Mouse (Mus musculus): Measurements from ENCODE around the gene D11Wsu47e. TPM values are rescaled to one million over a fixed set of nuclear protein-coding genes. Genes with fewer than 3 reads are reported as not detected.

D11Wsu47e gene
- total RNA-seq, 1 experiment = 38.5 TPM

- in situ Hi-C loops (cut with MboI; ENCODE audit: low sequenced_read_pairs in 2 of 2, unreplicated experiment in 2 of 2) = no loop called here
Observed at GRCm38 (mm10) chr11:113736848-113737552, 52.8 kb downstream of the D11Wsu47e start.

GRCm38 (mm10) chr11:113737553-113737854 is 53.3 kb downstream of the D11Wsu47e start:
- in situ Hi-C loops (cut with MboI; ENCODE audit: low sequenced_read_pairs in 2 of 2, unreplicated experiment in 2 of 2) = no loop called here
- Histone ChIP-seq H3K4me1 (ENCODE audit: control insufficient read depth in 2 of 2, insufficient read depth in 2 of 2, low read length in 2 of 2, poor library complexity in 1 of 2) (peaks cover 8 to 26% of the 10 kb centered on the region in 2 experiments; a peak in 3 of 4 replicates), H3K27ac (ENCODE audit: insufficient read depth, low read depth, low read length, poor library complexity, severe bottlenecking) (no peak overlapping the region), H3K9ac (ENCODE audit: insufficient read depth, low read depth, low read length, poor library complexity, severe bottlenecking) (no peak overlapping the region), H3K9me3 (ENCODE audit: control insufficient read depth, insufficient read depth, low read depth, low read length) (no peaks in the 10 kb centered on the region), H3K36me3 (ENCODE audit: control insufficient read depth, insufficient read depth, low read length, poor library complexity, severe bottlenecking) (no peaks in the 10 kb centered on the region; the same call in 1 of the 2 replicates), H3K4me3 (ENCODE audit: insufficient read depth in 1 of 2, low read depth in 1 of 2, low read length in 2 of 2, poor library complexity in 1 of 2, severe bottlenecking in 1 of 2) (no peak overlapping the region)
- DNase-seq (ENCODE audit: low read depth, low spot score) = no peak
- TF ChIP-seq HCFC1 (IDR thresholded peaks at IDR 0.05; ENCODE audit: borderline replicate concordance, insufficient read depth, low read length) = no peak
- TF ChIP-seq ZNF384 (IDR thresholded peaks at IDR 0.05; ENCODE audit: low read depth, low read length) = no peak
- TF ChIP-seq ZC3H11A (IDR thresholded peaks at IDR 0.05; ENCODE audit: borderline replicate concordance, low read depth, low read length) = no peak
- TF ChIP-seq MAFK (IDR thresholded peaks at IDR 0.05; ENCODE audit: insufficient read depth, low read depth, low read length) = no peak
- no peak for TF ChIP-seq CHD2 (IDR thresholded peaks at IDR 0.05; ENCODE audit: low read depth, low read length)

More at GRCm38 (mm10) chr11:113736848-113737552, 52.8 kb downstream of the D11Wsu47e start:
- Histone ChIP-seq H3K4me3 (ENCODE audit: insufficient read depth in 1 of 2, low read depth in 1 of 2, low read length in 2 of 2, poor library complexity in 1 of 2, severe bottlenecking in 1 of 2) (no peak overlapping the region), H3K9ac (ENCODE audit: insufficient read depth, low read depth, low read length, poor library complexity, severe bottlenecking) (no peak overlapping the region), H3K4me1 (ENCODE audit: control insufficient read depth in 2 of 2, insufficient read depth in 2 of 2, low read length in 2 of 2, poor library complexity in 1 of 2) (peaks cover 8 to 24% of the 10 kb centered on the region in 2 experiments; a peak in 3 of 4 replicates), H3K36me3 (ENCODE audit: control insufficient read depth, insufficient read depth, low read length, poor library complexity, severe bottlenecking) (no peaks in the 10 kb centered on the region; the same call in 1 of the 2 replicates), H3K27ac (ENCODE audit: insufficient read depth, low read depth, low read length, poor library complexity, severe bottlenecking) (no peak overlapping the region), H3K9me3 (ENCODE audit: control insufficient read depth, insufficient read depth, low read depth, low read length) (no peaks in the 10 kb centered on the region)
- no peak for DNase-seq (ENCODE audit: low read depth, low spot score)
- TF ChIP-seq HCFC1 (IDR thresholded peaks at IDR 0.05; ENCODE audit: borderline replicate concordance, insufficient read depth, low read length) (no peak), CHD2 (IDR thresholded peaks at IDR 0.05; ENCODE audit: low read depth, low read length) (no peak), ZC3H11A (IDR thresholded peaks at IDR 0.05; ENCODE audit: borderline replicate concordance, low read depth, low read length) (no peak), ZNF384 (IDR thresholded peaks at IDR 0.05; ENCODE audit: low read depth, low read length) (no peak), MAFK (IDR thresholded peaks at IDR 0.05; ENCODE audit: insufficient read depth, low read depth, low read length) (no peak)

- TF ChIP-seq ZNF384 (IDR thresholded peaks at IDR 0.05; ENCODE audit: low read depth, low read length) (no peak), CHD2 (IDR thresholded peaks at IDR 0.05; ENCODE audit: low read depth, low read length) (no peak), MAFK (IDR thresholded peaks at IDR 0.05; ENCODE audit: insufficient read depth, low read depth, low read length) (no peak), HCFC1 (IDR thresholded peaks at IDR 0.05; ENCODE audit: borderline replicate concordance, insufficient read depth, low read length) (no peak), ZC3H11A (IDR thresholded peaks at IDR 0.05; ENCODE audit: borderline replicate concordance, low read depth, low read length) (no peak)
- Histone ChIP-seq H3K4me3 (ENCODE audit: insufficient read depth in 1 of 2, low read depth in 1 of 2, low read length in 2 of 2, poor library complexity in 1 of 2, severe bottlenecking in 1 of 2) (no peak overlapping the region), H3K9ac (ENCODE audit: insufficient read depth, low read depth, low read length, poor library complexity, severe bottlenecking) (no peak overlapping the region), H3K36me3 (ENCODE audit: control insufficient read depth, insufficient read depth, low read length, poor library complexity, severe bottlenecking) (peaks cover 2% of the 10 kb centered on the region; the same call in 1 of the 2 replicates), H3K4me1 (ENCODE audit: control insufficient read depth in 2 of 2, insufficient read depth in 2 of 2, low read length in 2 of 2, poor library complexity in 1 of 2) (peaks cover 8 to 26% of the 10 kb centered on the region in 2 experiments; a peak in 3 of 4 replicates), H3K27ac (ENCODE audit: insufficient read depth, low read depth, low read length, poor library complexity, severe bottlenecking) (no peak overlapping the region), H3K9me3 (ENCODE audit: control insufficient read depth, insufficient read depth, low read depth, low read length) (no peaks in the 10 kb centered on the region)
- in situ Hi-C loops (cut with MboI; ENCODE audit: low sequenced_read_pairs in 2 of 2, unreplicated experiment in 2 of 2) = no loop called here
- DNase-seq (ENCODE audit: low read depth, low spot score) = no peak
Observed at GRCm38 (mm10) chr11:113737912-113738311, 53.7 kb downstream of the D11Wsu47e start.

GRCm38 (mm10) chr11:113739213-113739612 is 55.0 kb downstream of the D11Wsu47e start:
- Histone ChIP-seq H3K9ac (ENCODE audit: insufficient read depth, low read depth, low read length, poor library complexity, severe bottlenecking) (no peak overlapping the region), H3K27ac (ENCODE audit: insufficient read depth, low read depth, low read length, poor library complexity, severe bottlenecking) (no peak overlapping the region), H3K9me3 (ENCODE audit: control insufficient read depth, insufficient read depth, low read depth, low read length) (no peaks in the 10 kb centered on the region), H3K4me3 (ENCODE audit: insufficient read depth in 1 of 2, low read depth in 1 of 2, low read length in 2 of 2, poor library complexity in 1 of 2, severe bottlenecking in 1 of 2) (no peak overlapping the region), H3K4me1 (ENCODE audit: control insufficient read depth in 2 of 2, insufficient read depth in 2 of 2, low read length in 2 of 2, poor library complexity in 1 of 2) (peaks cover 8 to 24% of the 10 kb centered on the region in 2 experiments; a peak in 3 of 4 replicates), H3K36me3 (ENCODE audit: control insufficient read depth, insufficient read depth, low read length, poor library complexity, severe bottlenecking) (peaks cover 2% of the 10 kb centered on the region; the same call in 1 of the 2 replicates)
- no peak for DNase-seq (ENCODE audit: low read depth, low spot score)
- in situ Hi-C loops (cut with MboI; ENCODE audit: low sequenced_read_pairs in 2 of 2, unreplicated experiment in 2 of 2) = no loop called here
- no peak for TF ChIP-seq MAFK (IDR thresholded peaks at IDR 0.05; ENCODE audit: insufficient read depth, low read depth, low read length)
- TF ChIP-seq ZC3H11A (IDR thresholded peaks at IDR 0.05; ENCODE audit: borderline replicate concordance, low read depth, low read length) = no peak
- no peak for TF ChIP-seq HCFC1 (IDR thresholded peaks at IDR 0.05; ENCODE audit: borderline replicate concordance, insufficient read depth, low read length)
- no peak for TF ChIP-seq ZNF384 (IDR thresholded peaks at IDR 0.05; ENCODE audit: low read depth, low read length)
- no peak for TF ChIP-seq CHD2 (IDR thresholded peaks at IDR 0.05; ENCODE audit: low read depth, low read length)

Data from ES-E14 (cell line).